Mouse (Mus musculus) lung, postnatal 0 days (tissue): ENCODE measurements around the gene Tmc2.

Experiments
- CTCF ChIP-seq: IDR thresholded peaks from 2 replicates; pipeline ENCODE4 v1.5.1; 2016; ENCODE audit warnings: antibody characterized with exemption, mild to moderate bottlenecking
- EP300 ChIP-seq: IDR thresholded peaks from 2 replicates; pipeline ENCODE4 v1.6.1; 2016; ENCODE audit warnings: antibody characterized with exemption, mild to moderate bottlenecking, control low read depth

- TF ChIP-seq EP300 (no peak), CTCF (no peak)
Observed at GRCm38 (mm10) chr2:130162701-130163100, 32.3 kb upstream of the Tmc2 start.
